Mouse (Mus musculus): ENCODE results near the gene Magi1.

The Magi1 gene

GRCm38 (mm10) chr6:94283318-94284061, at the start of gene Magi1:
Gene Magi1 (minus strand): TSS chr6:94283917.
- DNase-seq (ENCODE audit: extremely low spot score, low spot score): peak; percentile 97

- DNase-seq (ENCODE audit: extremely low spot score, low spot score): no peak
Measured at GRCm38 (mm10) chr6:94327143-94327542, 43.4 kb upstream of the Magi1 start.

- DNase-seq (ENCODE audit: extremely low spot score, low spot score): no peak
Measured at GRCm38 (mm10) chr6:94316886-94317285, 33.2 kb upstream of the Magi1 start.

GRCm38 (mm10) chr6:94312285-94312684, 28.6 kb upstream of the Magi1 start:
- DNase-seq (ENCODE audit: extremely low spot score, low spot score): no peak

GRCm38 (mm10) chr6:94308498-94308897, 24.8 kb upstream of the Magi1 start:
- DNase-seq (ENCODE audit: extremely low spot score, low spot score): no peak

GRCm38 (mm10) chr6:94303512-94303911, 19.8 kb upstream of the Magi1 start:
- no peak for DNase-seq (ENCODE audit: extremely low spot score, low spot score)

- no peak for DNase-seq (ENCODE audit: extremely low spot score, low spot score)
Measured at GRCm38 (mm10) chr6:94301804-94302203, 18.1 kb upstream of the Magi1 start.

- no peak for DNase-seq (ENCODE audit: extremely low spot score, low spot score)
Measured at GRCm38 (mm10) chr6:94300562-94300961, 16.8 kb upstream of the Magi1 start.

GRCm38 (mm10) chr6:94287387-94287786, 3.7 kb upstream of the Magi1 start:
- no peak for DNase-seq (ENCODE audit: extremely low spot score, low spot score)

- DNase-seq (ENCODE audit: extremely low spot score, low spot score): no peak
Measured at GRCm38 (mm10) chr6:94286555-94286954, 2.8 kb upstream of the Magi1 start.

GRCm38 (mm10) chr6:94284089-94284825, 540 bp upstream of the Magi1 start:
- no peak for DNase-seq (ENCODE audit: extremely low spot score, low spot score)

- peak; percentile 68 for DNase-seq (ENCODE audit: extremely low spot score, low spot score)
Measured at GRCm38 (mm10) chr6:94282301-94283241, 1.1 kb downstream of the Magi1 start.

- peak; percentile 48 for DNase-seq (ENCODE audit: extremely low spot score, low spot score)
Measured at GRCm38 (mm10) chr6:94281606-94282280, 2.0 kb downstream of the Magi1 start.

- no peak for DNase-seq (ENCODE audit: extremely low spot score, low spot score)
Measured at GRCm38 (mm10) chr6:94273941-94274340, 9.8 kb downstream of the Magi1 start.

- DNase-seq (ENCODE audit: extremely low spot score, low spot score): no peak
Measured at GRCm38 (mm10) chr6:94270001-94270400, 13.7 kb downstream of the Magi1 start.

- DNase-seq (ENCODE audit: extremely low spot score, low spot score): no peak
Measured at GRCm38 (mm10) chr6:94269174-94269573, 14.5 kb downstream of the Magi1 start.

GRCm38 (mm10) chr6:94265244-94265935, 18.3 kb downstream of the Magi1 start:
- no peak for DNase-seq (ENCODE audit: extremely low spot score, low spot score)

GRCm38 (mm10) chr6:94264183-94264941, 19.4 kb downstream of the Magi1 start:
- no peak for DNase-seq (ENCODE audit: extremely low spot score, low spot score)

- DNase-seq (ENCODE audit: extremely low spot score, low spot score): no peak
Measured at GRCm38 (mm10) chr6:94260831-94261230, 22.9 kb downstream of the Magi1 start.

- no peak for DNase-seq (ENCODE audit: extremely low spot score, low spot score)
Measured at GRCm38 (mm10) chr6:94259981-94260380, 23.7 kb downstream of the Magi1 start.
